Comparison of ENCODE assay signal across 7 mouse cellular contexts in the genomic region with DNA sequence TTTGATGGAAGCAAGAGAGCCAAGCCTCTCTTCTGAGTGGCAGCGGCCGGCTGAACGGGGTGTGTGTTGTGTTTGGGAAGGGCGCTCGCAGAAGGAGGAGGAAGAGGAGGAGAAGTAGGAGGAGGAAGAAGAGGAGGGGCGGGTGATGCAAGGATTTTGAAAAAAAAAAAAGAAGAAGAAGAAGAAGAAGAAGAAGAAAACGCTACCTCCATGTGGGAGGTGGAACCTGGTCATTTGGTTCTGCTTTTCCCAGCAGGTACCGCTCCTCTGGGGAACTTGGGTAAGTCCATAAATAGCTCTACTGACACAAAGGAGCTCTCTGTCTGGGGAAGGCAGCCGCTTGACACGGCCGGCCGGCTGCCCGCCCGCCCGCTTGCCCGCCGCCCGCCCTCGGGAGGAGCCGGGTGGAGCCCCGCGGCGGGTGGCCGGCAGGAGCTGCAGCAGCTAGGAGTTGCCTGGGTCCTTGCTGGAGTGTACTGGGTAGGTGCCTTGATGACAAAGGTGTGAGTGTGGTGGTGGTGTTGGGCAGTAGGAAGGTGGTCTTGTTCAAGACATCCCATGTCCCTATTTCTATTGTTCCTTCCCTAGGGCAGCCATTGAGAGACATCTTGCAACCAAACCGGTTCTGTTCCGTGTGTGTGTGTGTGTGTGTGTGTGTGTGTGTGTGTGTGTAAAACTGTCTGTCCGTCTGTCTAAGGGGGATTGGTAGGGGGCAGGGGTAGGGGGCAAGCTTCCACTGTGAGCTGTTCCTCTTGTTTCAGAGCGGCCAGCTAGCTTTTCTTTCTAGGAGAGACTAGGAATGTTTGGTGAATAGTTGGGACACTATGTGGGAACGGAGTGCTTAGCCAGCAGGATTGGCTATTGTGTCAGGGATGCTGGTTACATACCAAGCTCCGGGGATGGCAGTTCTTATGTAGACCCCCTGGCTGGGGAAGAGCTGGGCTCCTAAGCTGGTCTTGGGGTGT.
DNase-seq lines count a peak whose midpoint lies in the region; ATAC-seq and TF ChIP-seq lines count a peak whose summit lies in the region.

No protein-coding gene starts in this region.

- TF ChIP-seq CTCF in C2C12 (IDR thresholded peaks at IDR 0.05; ENCODE audit: control insufficient read depth, insufficient read depth, insufficient read length) = no peak
- no peak for TF ChIP-seq CTCF in embryonic fibroblast, embryonic 13.5 days (IDR thresholded peaks at IDR 0.05; ENCODE audit: borderline replicate concordance, insufficient read depth, low read length)

- peaks cover 4% of the 10 kb centered on the region; the same call in 1 of the 2 replicates for H3K4me1 ChIP-seq in embryonic fibroblast, embryonic 13.5 days (ENCODE audit: control insufficient read depth, insufficient read depth, low read length)
- H3K4me1 ChIP-seq in hindbrain, embryonic 16.5 days (ENCODE audit: control insufficient read depth, insufficient read depth, low read depth, low read length) = peaks cover 45% of the 10 kb centered on the region

- peak overlapping the region; percentile 49 for H3K4me3 ChIP-seq in C2C12 (ENCODE audit: insufficient read depth, poor library complexity, severe bottlenecking)
- peak overlapping the region; percentile 60 for H3K4me3 ChIP-seq in embryonic fibroblast, embryonic 13.5 days (ENCODE audit: insufficient read depth, low read length)
- H3K4me3 ChIP-seq in hindbrain, embryonic 16.5 days (ENCODE audit: low read length) = peak overlapping the region; percentile 66

- peak; percentile 43; the same call in 1 of the 2 replicates for ATAC-seq in hindbrain, embryonic 16.5 days
- ATAC-seq in megakaryocyte progenitor cell, adult 5-6 weeks (replicated peaks; ENCODE audit: poor library complexity) = peak; percentile 60

- H3K79me3 ChIP-seq in C2C12 (ENCODE audit: low read depth) = no peaks in the 10 kb centered on the region

- H3K27ac ChIP-seq in embryonic fibroblast, embryonic 13.5 days (ENCODE audit: insufficient read depth, low read length) = peak overlapping the region; percentile 36
- peak overlapping the region; percentile 19 for H3K27ac ChIP-seq in hindbrain, embryonic 16.5 days (ENCODE audit: low read depth, low read length)

- peak overlapping the region; percentile 56 for H3K4me2 ChIP-seq in hindbrain, embryonic 16.5 days (ENCODE audit: low read length)

- H3K79me2 ChIP-seq in C2C12 (ENCODE audit: control insufficient read depth, insufficient read depth) = no peaks in the 10 kb centered on the region

- H3K27me3 ChIP-seq in C2C12 (ENCODE audit: control insufficient read depth, insufficient read depth, insufficient read length) = no peaks in the 10 kb centered on the region
- no peaks in the 10 kb centered on the region for H3K27me3 ChIP-seq in hindbrain, embryonic 16.5 days (replicated peaks; ENCODE audit: control insufficient read depth, insufficient read depth, low read length)

- peak overlapping the region; percentile 70 for H3ac ChIP-seq in C2C12 (ENCODE audit: control insufficient read depth, insufficient read length, low read depth)

- peak overlapping the region; percentile 82 for H3K9ac ChIP-seq in hindbrain, embryonic 16.5 days (ENCODE audit: low read depth, low read length)

- peak; percentile 83 for DNase-seq in Muller cell, postnatal 12 days (ENCODE audit: inconsistent ontology term)
- no peak for DNase-seq in T-cell, adult 2 months (ENCODE audit: low spot score)
- no peak for DNase-seq in gastrocnemius, adult 8-10 months (ENCODE audit: low spot score in 2 of 2)

- H3K9me3 ChIP-seq in hindbrain, embryonic 16.5 days (ENCODE audit: control insufficient read depth, low read length) = no peaks in the 10 kb centered on the region

- WGBS in hindbrain, embryonic 16.5 days = 3% methylated on average over 30 of the region's 30 CpGs

- peak; percentile 68 for TF ChIP-seq POLR2A in embryonic fibroblast, embryonic 13.5 days (IDR thresholded peaks at IDR 0.05; ENCODE audit: low read depth, low read length)

- peaks cover 4% of the 10 kb centered on the region for H3K36me3 ChIP-seq in C2C12 (ENCODE audit: control insufficient read depth, insufficient read depth)
- no peaks in the 10 kb centered on the region for H3K36me3 ChIP-seq in hindbrain, embryonic 16.5 days (ENCODE audit: control insufficient read depth, insufficient read depth, low read length)

TF ChIP-seq in C2C12, 6 proteins besides CTCF, POLR2A, EP300 and RAD21:
- TF ChIP-seq FOSL1 (IDR thresholded peaks at IDR 0.05; ENCODE audit: insufficient read depth, low read length, poor library complexity, severe bottlenecking) = no peak
- peak; percentile 50 for TF ChIP-seq CEBPB (IDR thresholded peaks at IDR 0.05; ENCODE audit: low read depth)
- TF ChIP-seq MYOD1 (IDR thresholded peaks at IDR 0.05; ENCODE audit: control insufficient read depth, insufficient read length, low read depth) = no peak
TF ChIP-seq in C2C12: peak in this region for 1.
